In genomic region chr11:106736614-106737013, GRCm38 (mm10) we compare ENCODE assay signal across 9 mouse cellular contexts. TPM values are rescaled to one million over a fixed set of nuclear protein-coding genes. Genes with fewer than 3 reads are reported as not detected.
A peak's percentile ranks its signal among the peaks of the same experiment; 100 is the strongest.
DNase-seq lines count a peak whose midpoint lies in the region; ATAC-seq lines count a peak whose summit lies in the region.
"Had no signal": no experiment of that assay in that cellular context is flagged by ENCODE, and none has a peak within 500 bp of the region (broad histone marks: within the 10 kb centered on the region; RNA-seq: fewer than 3 reads in every experiment).

No protein-coding gene starts in this region.

- H3K4me2 ChIP-seq in kidney, embryonic 14.5 days (replicated peaks; ENCODE audit: low read depth, low read length): no peak overlapping the region
- H3K4me2 ChIP-seq in embryonic facial prominence, embryonic 12.5 days (replicated peaks): no peak overlapping the region
- H3K4me2 ChIP-seq in forebrain, embryonic 15.5 days (replicated peaks): no peak overlapping the region
- no peak overlapping the region; the same call in 1 of the 2 replicates for H3K4me2 ChIP-seq in midbrain, embryonic 11.5 days

- no peaks in the 10 kb centered on the region for H3K4me1 ChIP-seq in kidney, embryonic 14.5 days (ENCODE audit: control insufficient read depth, insufficient read depth, low read length)
- peaks cover 7% of the 10 kb centered on the region; the same call in 1 of the 2 replicates for H3K4me1 ChIP-seq in embryonic facial prominence, embryonic 12.5 days
- peaks cover 18% of the 10 kb centered on the region for H3K4me1 ChIP-seq in forebrain, embryonic 15.5 days
- H3K4me1 ChIP-seq in midbrain, embryonic 11.5 days (ENCODE audit: control insufficient read depth, insufficient read depth, low read length): peaks cover 14% of the 10 kb centered on the region

- intact Hi-C loops in left cerebral cortex, postnatal 4 days (cut with DNase I): no loop called here

- 65% methylated on average over 3 of the region's 3 CpGs for WGBS in kidney, embryonic 14.5 days
- 70% methylated on average over 3 of the region's 3 CpGs for WGBS in embryonic facial prominence, embryonic 12.5 days
- WGBS in forebrain, embryonic 15.5 days: 41% methylated on average over 3 of the region's 3 CpGs
- WGBS in midbrain, embryonic 11.5 days: 19% methylated on average over 3 of the region's 3 CpGs

- H3K9ac ChIP-seq in kidney, embryonic 14.5 days (ENCODE audit: low read depth, low read length): no peak overlapping the region
- no peak overlapping the region for H3K9ac ChIP-seq in embryonic facial prominence, embryonic 12.5 days
- no peak overlapping the region for H3K9ac ChIP-seq in forebrain, embryonic 15.5 days (replicated peaks)
- peak overlapping the region; percentile 47 for H3K9ac ChIP-seq in midbrain, embryonic 11.5 days (ENCODE audit: low read length)

- H3K27ac ChIP-seq in kidney, embryonic 14.5 days (ENCODE audit: low read depth, low read length): peak overlapping the region; percentile 51; the same call in 1 of the 2 replicates
- H3K27ac ChIP-seq in embryonic facial prominence, embryonic 12.5 days: 0 out of 2 replicates have a peak overlapping the region, but pooled peaks have one; percentile 25
- H3K27ac ChIP-seq in forebrain, embryonic 15.5 days (replicated peaks): peak overlapping the region; percentile 82
- H3K27ac ChIP-seq in midbrain, embryonic 11.5 days (ENCODE audit: low read depth, low read length): peak overlapping the region; percentile 50; the same call in 1 of the 2 replicates

- H3K9me3 ChIP-seq in kidney, embryonic 14.5 days (ENCODE audit: control insufficient read depth, low read length): no peaks in the 10 kb centered on the region
- no peaks in the 10 kb centered on the region for H3K9me3 ChIP-seq in embryonic facial prominence, embryonic 12.5 days
- no peaks in the 10 kb centered on the region for H3K9me3 ChIP-seq in forebrain, embryonic 15.5 days
- no peaks in the 10 kb centered on the region for H3K9me3 ChIP-seq in midbrain, embryonic 11.5 days (ENCODE audit: control insufficient read depth, low read length)

- no peak for DNase-seq in kidney, postnatal 4 days
- DNase-seq in midbrain, embryonic 11.5 days (ENCODE audit: low spot score, missing footprints): peak; percentile 90
- no peak for DNase-seq in left cerebral cortex, postnatal 4 days
- no peak for DNase-seq in ovary, postnatal 14 days (ENCODE audit: low spot score)
- no peak for DNase-seq in thymus, postnatal 14 days
- DNase-seq: cerebellum, adult 9-11 months had no signal

- no peaks in the 10 kb centered on the region for H3K27me3 ChIP-seq in kidney, embryonic 14.5 days (ENCODE audit: control insufficient read depth, insufficient read depth, low read length)
- no peaks in the 10 kb centered on the region for H3K27me3 ChIP-seq in embryonic facial prominence, embryonic 12.5 days
- H3K27me3 ChIP-seq in forebrain, embryonic 15.5 days: no peaks in the 10 kb centered on the region
- H3K27me3 ChIP-seq in midbrain, embryonic 11.5 days (ENCODE audit: control insufficient read depth, insufficient read depth, low read length): no peaks in the 10 kb centered on the region

- no peaks in the 10 kb centered on the region for H3K36me3 ChIP-seq in kidney, embryonic 14.5 days (ENCODE audit: control insufficient read depth, insufficient read depth, low read length)
- H3K36me3 ChIP-seq in embryonic facial prominence, embryonic 12.5 days: no peaks in the 10 kb centered on the region
- no peaks in the 10 kb centered on the region for H3K36me3 ChIP-seq in forebrain, embryonic 15.5 days
- no peaks in the 10 kb centered on the region for H3K36me3 ChIP-seq in midbrain, embryonic 11.5 days (ENCODE audit: control insufficient read depth, insufficient read depth, low read length)

- H3K4me3 ChIP-seq in kidney, embryonic 14.5 days (ENCODE audit: low read length): no peak overlapping the region
- H3K4me3 ChIP-seq in embryonic facial prominence, embryonic 12.5 days: no peak overlapping the region
- H3K4me3 ChIP-seq in forebrain, embryonic 15.5 days: no peak overlapping the region
- no peak overlapping the region for H3K4me3 ChIP-seq in midbrain, embryonic 11.5 days (ENCODE audit: low read depth, low read length)

- ATAC-seq in kidney, embryonic 14.5 days (ENCODE audit: low FRiP score, low TSS enrichment): 0 out of 2 replicates have a peak, but pooled peaks have one; percentile 9
- ATAC-seq in embryonic facial prominence, embryonic 12.5 days (ENCODE audit: insufficient number of reproducible peaks, insufficient read depth, low FRiP score, low TSS enrichment): no peak
- ATAC-seq in forebrain, embryonic 15.5 days (replicated peaks): no peak
- ATAC-seq in midbrain, embryonic 11.5 days (ENCODE audit: low FRiP score): no peak

RNA-seq across cellular contexts. Expression of gene Pecam1, which starts 13.8 kb away (rescaled TPM):
- polyA plus RNA-seq in kidney, embryonic 14.5 days (2014; fragmentation: Nextera tagmentation; extraction: Ambion mirVana): 36.2 and 46.8 TPM in 2 replicates
- 28.9 and 30.5 TPM in 2 replicates for polyA plus RNA-seq in embryonic facial prominence, embryonic 12.5 days (2016; fragmentation: Nextera tagmentation; extraction: Ambion mirVana)
- 12.1 and 14.3 TPM in 2 replicates for polyA plus RNA-seq in forebrain, embryonic 15.5 days (2015; fragmentation: Nextera tagmentation; extraction: Ambion mirVana)
- 19.8 and 21.5 TPM in 2 replicates for polyA plus RNA-seq in midbrain, embryonic 11.5 days (2014; fragmentation: Nextera tagmentation; extraction: Ambion mirVana)
- 10 to 100 TPM; 17.7 TPM for total RNA-seq in left cerebral cortex, postnatal 4 days (2021)

RNA-seq across cellular contexts. Expression of gene Milr1, which starts 14.4 kb away (rescaled TPM):
- 1.0 and 1.1 TPM in 2 replicates for polyA plus RNA-seq in kidney, embryonic 14.5 days (2014; fragmentation: Nextera tagmentation; extraction: Ambion mirVana)
- polyA plus RNA-seq in embryonic facial prominence, embryonic 12.5 days (2016; fragmentation: Nextera tagmentation; extraction: Ambion mirVana): 1.4 TPM in 2 replicates
- polyA plus RNA-seq in forebrain, embryonic 15.5 days (2015; fragmentation: Nextera tagmentation; extraction: Ambion mirVana): 0.52 and 1.2 TPM in 2 replicates
- 0.68 and 1.0 TPM in 2 replicates for polyA plus RNA-seq in midbrain, embryonic 11.5 days (2014; fragmentation: Nextera tagmentation; extraction: Ambion mirVana)
- under 1 TPM; 0.56 to 0.93 TPM for total RNA-seq in left cerebral cortex, postnatal 4 days (2021)

RNA-seq across cellular contexts. Expression of gene Polg2, which starts 42.7 kb away (rescaled TPM):
- polyA plus RNA-seq in kidney, embryonic 14.5 days (2014; fragmentation: Nextera tagmentation; extraction: Ambion mirVana): 12.6 and 13.3 TPM in 2 replicates
- 14.3 and 15.2 TPM in 2 replicates for polyA plus RNA-seq in embryonic facial prominence, embryonic 12.5 days (2016; fragmentation: Nextera tagmentation; extraction: Ambion mirVana)
- 9.9 and 11.0 TPM in 2 replicates for polyA plus RNA-seq in forebrain, embryonic 15.5 days (2015; fragmentation: Nextera tagmentation; extraction: Ambion mirVana)
- polyA plus RNA-seq in midbrain, embryonic 11.5 days (2014; fragmentation: Nextera tagmentation; extraction: Ambion mirVana): 9.7 and 11.2 TPM in 2 replicates
- 1 to 10 TPM; 5.2 to 6.2 TPM for total RNA-seq in left cerebral cortex, postnatal 4 days (2021)

RNA-seq across cellular contexts. Expression of gene Ddx5, which starts 52.4 kb away (rescaled TPM):
- polyA plus RNA-seq in kidney, embryonic 14.5 days (2014; fragmentation: Nextera tagmentation; extraction: Ambion mirVana): 369 and 392 TPM in 2 replicates
- polyA plus RNA-seq in embryonic facial prominence, embryonic 12.5 days (2016; fragmentation: Nextera tagmentation; extraction: Ambion mirVana): 390 and 406 TPM in 2 replicates
- 512 and 520 TPM in 2 replicates for polyA plus RNA-seq in forebrain, embryonic 15.5 days (2015; fragmentation: Nextera tagmentation; extraction: Ambion mirVana)
- 515 and 561 TPM in 2 replicates for polyA plus RNA-seq in midbrain, embryonic 11.5 days (2014; fragmentation: Nextera tagmentation; extraction: Ambion mirVana)
- total RNA-seq in left cerebral cortex, postnatal 4 days (2021): 100 to 1,000 TPM; 737 to 784 TPM

RNA-seq across cellular contexts. Expression of gene Cep95, which starts 52.4 kb away (rescaled TPM):
- polyA plus RNA-seq in kidney, embryonic 14.5 days (2014; fragmentation: Nextera tagmentation; extraction: Ambion mirVana): 18.8 and 21.3 TPM in 2 replicates
- polyA plus RNA-seq in embryonic facial prominence, embryonic 12.5 days (2016; fragmentation: Nextera tagmentation; extraction: Ambion mirVana): 28.1 and 30.2 TPM in 2 replicates
- 20.5 and 21.2 TPM in 2 replicates for polyA plus RNA-seq in forebrain, embryonic 15.5 days (2015; fragmentation: Nextera tagmentation; extraction: Ambion mirVana)
- polyA plus RNA-seq in midbrain, embryonic 11.5 days (2014; fragmentation: Nextera tagmentation; extraction: Ambion mirVana): 22.1 and 23.1 TPM in 2 replicates
- 10 to 100 TPM; 14.6 to 19.6 TPM for total RNA-seq in left cerebral cortex, postnatal 4 days (2021)

Comparison
In these comparisons a context has a peak if more than half of its experiments do, and no peak if none do; other contexts are left out.
1. H3K27ac ChIP-seq: peak in every context shown above with its lines; median percentile 82 in forebrain, embryonic 15.5 days; 51 in kidney, embryonic 14.5 days; 50 in midbrain, embryonic 11.5 days; 25 in embryonic facial prominence, embryonic 12.5 days.